Mouse (Mus musculus) c-Kit-positive CD71-positive TER-119-positive erythroid progenitor cells, embryonic 14.5 days (primary cell): ENCODE measurements around the gene Mamdc2.

Source experiments
- DNase-seq: peaks from one replicate; pipeline ENCODE4 v3.0.0-alpha.2; 2013; ENCODE audit warnings: low spot score

Gene Mamdc2

GRCm38 (mm10) chr19:23435731-23436130, 12.5 kb downstream of the Mamdc2 start:
- DNase-seq = no peak

GRCm38 (mm10) chr19:23434433-23434832, 13.8 kb downstream of the Mamdc2 start:
- DNase-seq = no peak

- no peak for DNase-seq
Measured at GRCm38 (mm10) chr19:23417668-23418067, 30.6 kb downstream of the Mamdc2 start.

GRCm38 (mm10) chr19:23410800-23411199, 37.4 kb downstream of the Mamdc2 start:
- no peak for DNase-seq

GRCm38 (mm10) chr19:23410328-23410727, 37.9 kb downstream of the Mamdc2 start:
- DNase-seq = no peak

- DNase-seq = no peak
Measured at GRCm38 (mm10) chr19:23401469-23402135, 46.6 kb downstream of the Mamdc2 start.

GRCm38 (mm10) chr19:23400485-23400884, 47.8 kb downstream of the Mamdc2 start:
- DNase-seq = no peak

GRCm38 (mm10) chr19:23395956-23396355, 52.3 kb downstream of the Mamdc2 start:
- no peak for DNase-seq

- no peak for DNase-seq
Measured at GRCm38 (mm10) chr19:23394597-23394996, 53.6 kb downstream of the Mamdc2 start.

- no peak for DNase-seq
Measured at GRCm38 (mm10) chr19:23388862-23389272, 59.4 kb downstream of the Mamdc2 start.

GRCm38 (mm10) chr19:23388083-23388861, 60.0 kb downstream of the Mamdc2 start:
- DNase-seq = no peak

- no peak for DNase-seq
Measured at GRCm38 (mm10) chr19:23382396-23382795, 65.8 kb downstream of the Mamdc2 start.

- DNase-seq = no peak
Measured at GRCm38 (mm10) chr19:23380968-23381367, 67.3 kb downstream of the Mamdc2 start.

GRCm38 (mm10) chr19:23379752-23380504, 68.3 kb downstream of the Mamdc2 start:
- DNase-seq = no peak

- DNase-seq = no peak
Measured at GRCm38 (mm10) chr19:23376536-23377201, 71.6 kb downstream of the Mamdc2 start.

GRCm38 (mm10) chr19:23374941-23375656, 73.1 kb downstream of the Mamdc2 start:
- no peak for DNase-seq

GRCm38 (mm10) chr19:23373728-23374127, 74.5 kb downstream of the Mamdc2 start:
- no peak for DNase-seq

GRCm38 (mm10) chr19:23373287-23373686, 75.0 kb downstream of the Mamdc2 start:
- DNase-seq = peak; percentile 35

- no peak for DNase-seq
Measured at GRCm38 (mm10) chr19:23369275-23369674, 79.0 kb downstream of the Mamdc2 start.

- DNase-seq = no peak
Measured at GRCm38 (mm10) chr19:23362006-23362405, 86.2 kb downstream of the Mamdc2 start.

GRCm38 (mm10) chr19:23361124-23361523, 87.1 kb downstream of the Mamdc2 start:
- DNase-seq = no peak

GRCm38 (mm10) chr19:23360536-23360935, 87.7 kb downstream of the Mamdc2 start:
- DNase-seq = no peak
